Mouse (Mus musculus): ENCODE measurements around the gene Fhdc1. TPM values are rescaled to one million over a fixed set of nuclear protein-coding genes. Genes with fewer than 3 reads are reported as not detected.
A peak's percentile ranks its signal among the peaks of the same experiment; 100 is the strongest.

The Fhdc1 gene
- 5.8 and 6.0 TPM in 2 replicates for polyA plus RNA-seq (2016; fragmentation: Nextera tagmentation; extraction: Ambion mirVana)

DNA sequence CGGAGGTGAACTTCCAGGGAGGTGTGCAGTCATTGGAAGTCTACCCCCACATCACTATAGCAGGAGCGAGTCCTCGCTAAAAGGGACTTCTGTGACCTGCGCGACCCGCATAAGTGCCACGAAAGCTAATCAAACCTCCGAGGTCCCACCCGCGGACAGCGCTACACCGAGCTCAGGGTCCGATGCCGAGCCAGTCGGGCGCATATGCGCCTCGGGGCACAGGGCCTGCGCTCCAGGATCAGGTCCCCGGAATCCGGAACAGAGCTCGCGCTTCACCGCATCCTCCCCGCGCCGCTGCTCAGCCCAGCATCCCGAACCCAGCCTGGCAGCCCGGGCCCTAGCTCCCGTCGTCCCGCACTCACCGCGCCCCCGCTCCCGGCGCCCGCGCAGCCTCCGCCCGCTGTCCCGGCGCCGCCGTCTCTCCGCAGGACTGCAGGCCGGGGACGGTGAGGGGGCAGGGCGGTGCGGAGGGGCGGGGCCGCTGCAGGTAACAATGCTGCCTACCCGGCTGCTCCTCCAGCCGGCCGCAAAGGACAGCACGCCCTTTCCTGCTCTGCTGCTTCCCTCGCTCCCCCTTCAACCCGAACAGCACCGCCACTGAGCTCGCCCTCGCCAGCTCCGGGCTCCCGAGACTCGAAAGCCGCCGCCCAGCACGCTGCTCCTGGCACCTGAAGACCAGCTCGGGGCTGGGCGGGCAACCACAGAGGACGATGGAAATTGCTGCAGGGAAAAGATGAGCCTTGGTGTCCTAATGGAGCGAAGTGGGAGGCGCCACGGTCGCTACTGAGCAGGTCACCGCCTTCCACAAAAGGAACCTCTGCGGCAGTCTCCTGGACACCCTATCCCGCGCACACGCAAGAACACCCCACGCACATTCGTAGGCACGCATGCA, at the start of gene Fhdc1:
Fhdc1 (minus strand) TSS at position 424 of the 892 bp plus-strand sequence.
- Histone ChIP-seq H3K4me1 (peaks cover 26% of the 10 kb centered on the region), H3K9ac (peak within 1 kb of the TSS; percentile 78), H3K27ac (peak within 1 kb of the TSS; percentile 71; the same call in 1 of the 2 replicates), H3K27me3 (peaks cover 44% of the 10 kb centered on the region), H3K36me3 (no peaks in the 10 kb centered on the region), H3K4me2 (replicated peaks) (peak within 1 kb of the TSS; percentile 98), H3K4me3 (peak within 1 kb of the TSS; percentile 67), H3K9me3 (replicated peaks) (no peaks in the 10 kb centered on the region)
- under 1% methylated on average over 82 of the region's 82 CpGs for WGBS
- ATAC-seq (ENCODE audit: low FRiP score): peak; percentile 77

- Histone ChIP-seq H3K27ac (no peak overlapping the region), H3K4me3 (no peak overlapping the region), H3K27me3 (no peaks in the 10 kb centered on the region), H3K9ac (no peak overlapping the region), H3K9me3 (replicated peaks) (no peaks in the 10 kb centered on the region), H3K4me1 (no peaks in the 10 kb centered on the region), H3K36me3 (0 out of 2 replicates have a peak, but pooled peaks cover 3% of the 10 kb centered on the region), H3K4me2 (replicated peaks) (no peak overlapping the region)
- ATAC-seq (ENCODE audit: low FRiP score): no peak
- WGBS: 75% methylated on average over 2 of the region's 2 CpGs
These were observed 48.8 kb upstream of the Fhdc1 start for GRCm38 (mm10) chr3:84529021-84529420.

DNA sequence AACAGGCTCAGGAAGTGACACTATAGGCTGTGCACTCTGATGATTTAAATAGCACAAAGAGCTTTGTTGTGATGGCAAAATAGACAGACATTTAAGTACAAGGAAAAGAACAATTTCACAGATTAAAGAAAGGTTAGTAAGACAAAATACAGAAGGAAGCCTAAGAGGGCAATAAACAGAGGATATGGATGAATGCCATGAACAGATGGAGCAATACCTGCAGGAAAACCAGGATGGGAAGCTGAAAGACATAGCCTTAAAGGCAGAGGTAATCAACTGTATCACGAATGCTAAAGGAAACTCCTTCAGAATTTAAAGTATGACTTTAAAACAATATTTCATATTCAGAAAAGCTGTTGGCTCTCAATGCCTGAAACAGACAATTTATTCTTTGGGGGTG, 44.7 kb upstream of the Fhdc1 start:
- Histone ChIP-seq H3K4me1 (no peaks in the 10 kb centered on the region), H3K9ac (no peak overlapping the region), H3K27ac (no peak overlapping the region), H3K4me2 (replicated peaks) (no peak overlapping the region), H3K9me3 (replicated peaks) (no peaks in the 10 kb centered on the region), H3K27me3 (no peaks in the 10 kb centered on the region), H3K4me3 (no peak overlapping the region), H3K36me3 (no peaks in the 10 kb centered on the region)
- 90% methylated on average over 1 of the region's 1 CpGs for WGBS
- ATAC-seq (ENCODE audit: low FRiP score): no peak

GRCm38 (mm10) chr3:84516163-84516562, 35.9 kb upstream of the Fhdc1 start:
- Histone ChIP-seq H3K9me3 (replicated peaks) (no peaks in the 10 kb centered on the region), H3K4me1 (no peaks in the 10 kb centered on the region), H3K4me3 (no peak overlapping the region), H3K4me2 (replicated peaks) (no peak overlapping the region), H3K36me3 (peaks cover 6% of the 10 kb centered on the region), H3K27me3 (no peaks in the 10 kb centered on the region), H3K9ac (no peak overlapping the region), H3K27ac (no peak overlapping the region)
- WGBS: 90% methylated on average over 3 of the region's 3 CpGs
- no peak for ATAC-seq (ENCODE audit: low FRiP score)

DNA sequence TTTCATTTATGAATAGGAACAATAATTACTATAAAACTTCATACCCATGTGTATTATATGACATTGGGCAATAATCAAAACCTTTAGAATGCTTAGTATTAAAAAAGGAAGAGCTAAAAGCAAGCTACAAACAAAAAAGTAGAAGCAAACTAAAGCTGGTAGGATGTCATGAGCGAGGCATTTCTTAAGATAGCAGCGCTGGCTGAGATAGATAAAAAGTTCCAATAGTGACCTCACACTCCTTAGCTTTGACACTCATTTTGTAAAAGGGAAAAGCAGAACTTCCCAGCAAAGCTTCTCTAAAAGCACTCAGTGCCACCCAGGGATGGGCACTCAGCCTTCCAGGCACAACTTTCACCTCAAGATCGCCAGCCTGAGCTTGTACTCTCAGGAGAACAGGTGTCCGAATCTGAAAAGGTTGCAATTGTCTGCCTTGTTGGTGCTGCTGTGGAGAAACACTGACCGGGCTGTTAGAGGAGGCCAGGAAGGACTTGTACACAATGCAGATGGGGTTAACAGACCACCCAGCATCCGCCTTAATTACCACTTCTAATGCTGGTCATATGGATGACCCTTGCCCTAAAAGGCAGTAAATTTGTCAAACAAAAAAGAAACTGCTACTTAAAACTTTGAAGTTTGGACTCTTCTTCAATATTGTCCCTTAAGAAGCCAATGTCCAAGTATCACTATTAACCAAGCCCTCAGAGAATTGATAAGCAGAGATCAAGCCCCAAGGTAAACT, 32.7 kb upstream of the Fhdc1 start:
- no peaks in the 10 kb centered on the region for H3K4me1 ChIP-seq
- 79% methylated on average over 6 of the region's 6 CpGs for WGBS
- H3K9ac ChIP-seq: no peak overlapping the region
- no peaks in the 10 kb centered on the region for H3K27me3 ChIP-seq
- H3K36me3 ChIP-seq: no peaks in the 10 kb centered on the region
- H3K27ac ChIP-seq: no peak overlapping the region
- no peaks in the 10 kb centered on the region for H3K9me3 ChIP-seq (replicated peaks)
- ATAC-seq (ENCODE audit: low FRiP score): no peak
- H3K4me2 ChIP-seq (replicated peaks): no peak overlapping the region
- H3K4me3 ChIP-seq: no peak overlapping the region

- H3K4me2 ChIP-seq (replicated peaks): no peak overlapping the region
- no peaks in the 10 kb centered on the region for H3K27me3 ChIP-seq
- 92% methylated on average over 4 of the region's 4 CpGs for WGBS
- H3K4me1 ChIP-seq: peaks cover 8% of the 10 kb centered on the region
- H3K9me3 ChIP-seq (replicated peaks): no peaks in the 10 kb centered on the region
- H3K9ac ChIP-seq: no peak overlapping the region
- H3K27ac ChIP-seq: no peak overlapping the region
- H3K4me3 ChIP-seq: no peak overlapping the region
- no peaks in the 10 kb centered on the region for H3K36me3 ChIP-seq
- no peak for ATAC-seq (ENCODE audit: low FRiP score)
These were observed 25.0 kb upstream of the Fhdc1 start for GRCm38 (mm10) chr3:84505193-84505592.

GRCm38 (mm10) chr3:84504291-84504690, 24.1 kb upstream of the Fhdc1 start:
- peaks cover 8% of the 10 kb centered on the region for H3K4me1 ChIP-seq
- H3K27me3 ChIP-seq: no peaks in the 10 kb centered on the region
- no peaks in the 10 kb centered on the region for H3K9me3 ChIP-seq (replicated peaks)
- no peak for ATAC-seq (ENCODE audit: low FRiP score)
- H3K36me3 ChIP-seq: no peaks in the 10 kb centered on the region
- no peak overlapping the region for H3K4me2 ChIP-seq (replicated peaks)
- H3K4me3 ChIP-seq: no peak overlapping the region
- WGBS: 90% methylated on average over 8 of the region's 8 CpGs
- no peak overlapping the region for H3K27ac ChIP-seq
- H3K9ac ChIP-seq: no peak overlapping the region

DNA sequence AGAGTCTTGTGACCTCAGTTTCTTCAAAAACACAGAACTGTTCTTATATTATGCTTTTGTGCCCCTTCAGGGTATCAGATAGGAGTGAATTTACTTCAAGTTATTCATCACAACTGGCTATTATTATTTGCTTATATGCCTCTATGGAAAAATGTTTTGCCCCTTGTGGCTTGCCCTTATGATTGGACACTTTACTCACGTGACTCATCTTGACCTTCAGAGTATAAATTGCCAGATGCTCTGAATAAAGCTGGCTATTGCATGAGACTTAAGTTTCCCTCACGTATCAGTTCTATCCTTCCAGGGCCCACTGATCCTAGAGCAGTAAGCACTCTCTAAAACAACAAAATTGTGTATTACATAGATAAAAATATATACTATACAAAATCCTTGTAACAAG, 21.9 kb upstream of the Fhdc1 start:
- Histone ChIP-seq H3K4me3 (no peak overlapping the region), H3K36me3 (no peaks in the 10 kb centered on the region), H3K9me3 (replicated peaks) (no peaks in the 10 kb centered on the region), H3K9ac (no peak overlapping the region), H3K4me2 (replicated peaks) (no peak overlapping the region), H3K27ac (no peak overlapping the region), H3K27me3 (no peaks in the 10 kb centered on the region), H3K4me1 (peaks cover 8% of the 10 kb centered on the region)
- 77% methylated on average over 2 of the region's 2 CpGs for WGBS
- ATAC-seq (ENCODE audit: low FRiP score): no peak

DNA sequence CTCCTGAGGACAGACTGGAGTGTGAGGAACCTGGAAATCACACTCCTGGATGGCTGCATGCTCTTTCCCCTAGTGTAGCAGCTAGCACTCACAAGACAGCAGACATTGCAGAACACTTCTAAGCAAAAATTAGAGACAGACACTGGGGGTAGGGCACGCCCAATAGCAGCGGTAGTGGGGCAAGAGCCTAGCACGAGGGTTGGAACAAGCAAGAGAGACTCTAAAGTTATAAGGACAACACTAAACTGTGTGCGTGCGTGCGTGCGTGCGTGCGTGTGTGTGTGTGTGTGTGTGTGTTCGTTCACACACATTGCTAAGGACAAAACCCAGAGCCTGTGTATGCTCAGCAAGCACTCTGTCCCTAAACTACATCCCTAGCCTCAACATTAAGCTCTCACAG, 20.3 kb upstream of the Fhdc1 start:
- no peak overlapping the region for H3K9ac ChIP-seq
- H3K27ac ChIP-seq: no peak overlapping the region
- no peak overlapping the region for H3K4me3 ChIP-seq
- peaks cover 8% of the 10 kb centered on the region for H3K4me1 ChIP-seq
- 81% methylated on average over 10 of the region's 10 CpGs for WGBS
- H3K27me3 ChIP-seq: no peaks in the 10 kb centered on the region
- H3K4me2 ChIP-seq (replicated peaks): no peak overlapping the region
- no peaks in the 10 kb centered on the region for H3K9me3 ChIP-seq (replicated peaks)
- H3K36me3 ChIP-seq: no peaks in the 10 kb centered on the region
- no peak for ATAC-seq (ENCODE audit: low FRiP score)

DNA sequence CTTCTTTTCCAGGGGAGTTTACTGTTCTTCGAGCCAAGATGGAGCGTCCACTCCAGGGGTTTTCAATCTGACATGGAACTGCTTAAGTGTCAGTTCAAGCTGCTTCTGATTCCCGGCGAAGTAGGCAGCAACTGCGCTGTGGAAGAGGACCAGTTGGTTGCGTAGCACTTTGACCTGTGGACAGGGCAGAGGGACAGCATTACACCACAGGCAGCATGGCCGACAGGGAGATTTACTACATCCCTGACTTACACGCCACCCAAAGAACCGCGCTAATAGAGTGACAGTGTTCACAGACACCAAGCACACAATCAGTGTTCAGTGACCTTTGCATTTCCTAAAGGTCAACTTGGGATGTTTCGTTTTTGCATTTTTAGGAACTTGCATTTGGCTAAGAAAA, 17.5 kb upstream of the Fhdc1 start:
- Histone ChIP-seq H3K4me1 (peaks cover 8% of the 10 kb centered on the region), H3K9ac (no peak overlapping the region), H3K27me3 (no peaks in the 10 kb centered on the region), H3K27ac (no peak overlapping the region), H3K36me3 (no peaks in the 10 kb centered on the region), H3K4me3 (no peak overlapping the region), H3K9me3 (replicated peaks) (no peaks in the 10 kb centered on the region), H3K4me2 (replicated peaks) (no peak overlapping the region)
- WGBS: 76% methylated on average over 11 of the region's 11 CpGs
- no peak for ATAC-seq (ENCODE audit: low FRiP score)

DNA sequence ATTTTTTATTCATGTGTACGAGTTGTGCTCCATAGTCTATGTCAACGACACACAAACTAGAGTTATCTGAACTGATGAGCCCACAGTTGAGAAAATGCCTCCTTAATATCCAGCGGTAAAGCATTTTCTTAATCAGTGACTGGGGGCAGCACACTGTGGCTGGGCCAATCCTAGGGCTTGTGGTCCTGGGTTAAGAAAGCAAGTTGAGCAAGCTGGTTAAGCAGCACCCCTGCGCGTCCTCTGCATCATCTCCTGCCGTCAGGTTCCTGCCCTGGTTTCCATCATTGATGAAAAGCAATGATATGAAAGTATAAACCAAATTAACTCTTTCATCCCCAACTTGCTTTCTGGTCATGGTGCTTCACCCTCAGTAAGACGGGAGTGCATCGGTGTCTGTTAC, 12.4 kb upstream of the Fhdc1 start:
- Histone ChIP-seq H3K4me2 (replicated peaks) (no peak overlapping the region), H3K4me3 (no peak overlapping the region), H3K9me3 (replicated peaks) (no peaks in the 10 kb centered on the region), H3K27ac (no peak overlapping the region), H3K36me3 (no peaks in the 10 kb centered on the region), H3K4me1 (peaks cover 8% of the 10 kb centered on the region), H3K9ac (no peak overlapping the region), H3K27me3 (no peaks in the 10 kb centered on the region)
- no peak for ATAC-seq (ENCODE audit: low FRiP score)
- 97% methylated on average over 8 of the region's 8 CpGs for whole genome bisulfite sequencing

- no peak overlapping the region for H3K4me2 ChIP-seq (replicated peaks)
- H3K4me3 ChIP-seq: no peak overlapping the region
- peaks cover 10% of the 10 kb centered on the region for H3K4me1 ChIP-seq
- H3K27me3 ChIP-seq: no peaks in the 10 kb centered on the region
- ATAC-seq (ENCODE audit: low FRiP score): no peak
- no peaks in the 10 kb centered on the region for H3K9me3 ChIP-seq (replicated peaks)
- H3K9ac ChIP-seq: no peak overlapping the region
- no peaks in the 10 kb centered on the region for H3K36me3 ChIP-seq
- WGBS: 87% methylated on average over 4 of the region's 4 CpGs
- no peak overlapping the region for H3K27ac ChIP-seq
These were observed 11.9 kb upstream of the Fhdc1 start for GRCm38 (mm10) chr3:84492148-84492547.

Data from hindbrain, embryonic 12.5 days (tissue).